Mouse (Mus musculus) right cerebral cortex, adult 18-20 months (tissue): ENCODE results near the gene Cplx3.

Experiments used
- DNase-seq: peaks from one replicate; pipeline ENCODE4 v3.0.0; 2022; ENCODE audit warnings: mixed read lengths

Gene Cplx3

GRCm38 (mm10) chr9:57554753-57555152 lies 51.3 kb downstream of the Cplx3 start:
- DNase-seq: no peak

GRCm38 (mm10) chr9:57553119-57553518 lies 53.0 kb downstream of the Cplx3 start:
- DNase-seq: no peak

GRCm38 (mm10) chr9:57552139-57552887 lies 53.8 kb downstream of the Cplx3 start, which contains the start of gene Mpi:
Gene Mpi (minus strand): TSS chr9:57552763.
- peak; percentile 87 for DNase-seq

GRCm38 (mm10) chr9:57550126-57550862 lies 55.8 kb downstream of the Cplx3 start:
- DNase-seq: no peak
